Mouse (Mus musculus) hindbrain, postnatal 0 days (tissue): Measurements from ENCODE around the gene Dmap1. TPM values are rescaled to one million over a fixed set of nuclear protein-coding genes. Genes with fewer than 3 reads are reported as not detected.
A peak's percentile ranks its signal among the peaks of the same experiment; 100 is the strongest.

Experiments used
- ATAC-seq: fragments of 200-750 bp; cut with Nextera tagmentation; 2 replicates; pipeline ENCODE4 v1.8.0; 2017; ENCODE audit warnings: mild to moderate bottlenecking, moderate TSS enrichment, moderate library complexity
- DNase-seq: peaks from one replicate; pipeline ENCODE4 v3.0.0-alpha.2; 2015; ENCODE audit warnings: low spot score
- H3K27ac ChIP-seq: fragments of 300-500 bp; sonication (generic); 2 replicates; pipeline ENCODE4 v1.5.1; 2014; ENCODE audit warnings: mild to moderate bottlenecking
- H3K27me3 ChIP-seq: fragments of 300-500 bp; sonication (generic); 2 replicates; pipeline ENCODE4 v1.6.1; 2014; ENCODE audit warnings: low read length, mixed read lengths; ENCODE audit not compliant: insufficient read depth
- H3K36me3 ChIP-seq: fragments of 300-500 bp; sonication (generic); 2 replicates; pipeline ENCODE4 v1.6.1; 2014; ENCODE audit warnings: low read length, mixed read lengths; ENCODE audit not compliant: insufficient read depth
- H3K4me1 ChIP-seq: fragments of 300-500 bp; sonication (generic); 2 replicates; pipeline ENCODE4 v1.6.1; 2014; ENCODE audit warnings: antibody characterized with exemption, low read length, mixed read lengths; ENCODE audit not compliant: insufficient read depth
- H3K4me2 ChIP-seq: fragments of 300-500 bp; sonication (generic); 2 replicates; pipeline ENCODE4 v1.6.1; 2014; ENCODE audit warnings: low read depth, mild to moderate bottlenecking, low read length, moderate library complexity, mixed read lengths
- H3K4me3 ChIP-seq: fragments of 300-500 bp; sonication (generic); 2 replicates; pipeline ENCODE4 v1.5.1; 2014; ENCODE audit warnings: low read length
- H3K9ac ChIP-seq: fragments of 300-500 bp; sonication (generic); replicated peaks from 2 replicates; pipeline ENCODE4 v1.6.1; 2014; ENCODE audit warnings: mild to moderate bottlenecking, low read length, moderate library complexity, mixed read lengths
- H3K9me3 ChIP-seq: fragments of 300-500 bp; sonication (generic); 2 replicates; pipeline ENCODE4 v1.6.1; 2016; ENCODE audit warnings: low read length, mixed read lengths
- CTCF ChIP-seq: IDR thresholded peaks from 2 replicates; pipeline ENCODE4 v1.5.1; 2016; ENCODE audit warnings: antibody characterized with exemption, control low read depth, low read depth
- WGBS: fragments of 180-500 bp; shearing (Covaris S2); extraction: QIAGEN DNeasy Blood & Tissue Kit; methylation state at CpG from one replicate; pipeline ENCODE4 v1.1.7; 2014; 5-methylcytosine and 5-hydroxymethylcytosine counted together
- polyA plus RNA-seq: library from polyadenylated mRNA; unstranded; fragments of >200 nt; fragmentation: Nextera tagmentation; extraction: Ambion mirVana; gene quantifications from 2 replicates; pipeline ENCODE4 v1.2.1, GENCODE M21; 2015
- total RNA-seq: library from RNA; depleted of rRNA; stranded (reverse); fragments of >200 nt; gene quantifications from 2 replicates; pipeline ENCODE4 v1.2.3, GENCODE M21; 2014

Gene Dmap1
- total and polyA plus RNA-seq, 2 experiments from 2014 or later = 67.5 to 76.5 TPM

GRCm38 (mm10) chr4:117657646-117658045, 24.4 kb downstream of the Dmap1 start:
- DNase-seq = peak; percentile 42
- Histone ChIP-seq H3K9me3 (no peaks in the 10 kb centered on the region), H3K36me3 (no peaks in the 10 kb centered on the region; the same call in 1 of the 2 replicates), H3K9ac (no peak overlapping the region), H3K27me3 (no peaks in the 10 kb centered on the region), H3K4me1 (peaks cover 2% of the 10 kb centered on the region; the same call in 1 of the 2 replicates), H3K4me3 (no peak overlapping the region), H3K27ac (peak overlapping the region; percentile 20; the same call in 1 of the 2 replicates), H3K4me2 (no peak overlapping the region)
- ATAC-seq = no peak
- WGBS = 47% methylated on average over 4 of the region's 4 CpGs
- no peak for TF ChIP-seq CTCF

GRCm38 (mm10) chr4:117656961-117657360, 25.1 kb downstream of the Dmap1 start:
- H3K4me1 ChIP-seq = peaks cover 2% of the 10 kb centered on the region; the same call in 1 of the 2 replicates

GRCm38 (mm10) chr4:117655500-117655863, 26.6 kb downstream of the Dmap1 start:
- Histone ChIP-seq H3K4me2 (no peak overlapping the region), H3K36me3 (no peaks in the 10 kb centered on the region; the same call in 1 of the 2 replicates), H3K9me3 (no peaks in the 10 kb centered on the region), H3K27me3 (no peaks in the 10 kb centered on the region), H3K9ac (no peak overlapping the region), H3K27ac (no peak overlapping the region), H3K4me1 (peaks cover 2% of the 10 kb centered on the region; the same call in 1 of the 2 replicates), H3K4me3 (no peak overlapping the region)
- WGBS = 48% methylated on average over 5 of the region's 5 CpGs
- TF ChIP-seq CTCF = no peak
- DNase-seq = no peak
- no peak for ATAC-seq

More at GRCm38 (mm10) chr4:117656961-117657360, 25.1 kb downstream of the Dmap1 start:
- no peak for DNase-seq
- H3K4me2 ChIP-seq = no peak overlapping the region
- no peaks in the 10 kb centered on the region for H3K9me3 ChIP-seq
- H3K9ac ChIP-seq = no peak overlapping the region
- H3K27me3 ChIP-seq = no peaks in the 10 kb centered on the region
- TF ChIP-seq CTCF = no peak
- WGBS = 37% methylated on average over 6 of the region's 6 CpGs
- ATAC-seq = no peak
- no peaks in the 10 kb centered on the region; the same call in 1 of the 2 replicates for H3K36me3 ChIP-seq
- H3K27ac ChIP-seq = peak overlapping the region; percentile 20; the same call in 1 of the 2 replicates
- H3K4me3 ChIP-seq = no peak overlapping the region

- Histone ChIP-seq H3K9ac (no peak overlapping the region), H3K36me3 (no peaks in the 10 kb centered on the region), H3K4me2 (no peak overlapping the region), H3K4me1 (peaks cover 2% of the 10 kb centered on the region; the same call in 1 of the 2 replicates), H3K27me3 (no peaks in the 10 kb centered on the region), H3K27ac (peak overlapping the region; percentile 20; the same call in 1 of the 2 replicates), H3K4me3 (no peak overlapping the region), H3K9me3 (no peaks in the 10 kb centered on the region)
- ATAC-seq = no peak
- no peak for TF ChIP-seq CTCF
- no peak for DNase-seq
- WGBS = 61% methylated on average over 9 of the region's 9 CpGs
These were observed 27.2 kb downstream of the Dmap1 start for GRCm38 (mm10) chr4:117654703-117655499.

GRCm38 (mm10) chr4:117654016-117654702, 27.9 kb downstream of the Dmap1 start:
- H3K9ac ChIP-seq = no peak overlapping the region
- no peaks in the 10 kb centered on the region for H3K27me3 ChIP-seq
- no peak overlapping the region for H3K4me2 ChIP-seq
- no peak for TF ChIP-seq CTCF
- H3K27ac ChIP-seq = peak overlapping the region; percentile 20; the same call in 1 of the 2 replicates
- H3K9me3 ChIP-seq = no peaks in the 10 kb centered on the region
- ATAC-seq = no peak
- peak; percentile 39 for DNase-seq
- H3K4me3 ChIP-seq = no peak overlapping the region
- 16% methylated on average over 10 of the region's 10 CpGs for WGBS
- no peaks in the 10 kb centered on the region for H3K36me3 ChIP-seq
- peaks cover 2% of the 10 kb centered on the region; the same call in 1 of the 2 replicates for H3K4me1 ChIP-seq

- no peak overlapping the region for H3K4me2 ChIP-seq
- TF ChIP-seq CTCF = no peak
- H3K9me3 ChIP-seq = no peaks in the 10 kb centered on the region
- H3K27me3 ChIP-seq = no peaks in the 10 kb centered on the region
- no peaks in the 10 kb centered on the region for H3K36me3 ChIP-seq
- 57% methylated on average over 5 of the region's 5 CpGs for WGBS
- no peak overlapping the region for H3K4me3 ChIP-seq
- ATAC-seq (no peak), DNase-seq (no peak)
- H3K4me1 ChIP-seq = peaks cover 6% of the 10 kb centered on the region; the same call in 1 of the 2 replicates
- no peak overlapping the region for H3K9ac ChIP-seq
- no peak overlapping the region for H3K27ac ChIP-seq
These were observed 29.3 kb downstream of the Dmap1 start for GRCm38 (mm10) chr4:117652727-117653126.
